Mouse (Mus musculus) monocyte, adult 2 months (primary cell): ENCODE data around the gene Rsph1.

Experiments
- DNase-seq, 2 experiments: peaks; one replicate each; pipeline ENCODE4 v3.0.0; 2022; ENCODE audit warnings: low spot score in 2 of 2, low read depth in 1 of 2

Gene Rsph1

GRCm38 (mm10) chr17:31276922-31277918 is at the start of gene Rsph1:
Gene Rsph1, minus strand, starts transcription at chr17:31277383.
- DNase-seq: peak; percentile 71 to 88

DNA sequence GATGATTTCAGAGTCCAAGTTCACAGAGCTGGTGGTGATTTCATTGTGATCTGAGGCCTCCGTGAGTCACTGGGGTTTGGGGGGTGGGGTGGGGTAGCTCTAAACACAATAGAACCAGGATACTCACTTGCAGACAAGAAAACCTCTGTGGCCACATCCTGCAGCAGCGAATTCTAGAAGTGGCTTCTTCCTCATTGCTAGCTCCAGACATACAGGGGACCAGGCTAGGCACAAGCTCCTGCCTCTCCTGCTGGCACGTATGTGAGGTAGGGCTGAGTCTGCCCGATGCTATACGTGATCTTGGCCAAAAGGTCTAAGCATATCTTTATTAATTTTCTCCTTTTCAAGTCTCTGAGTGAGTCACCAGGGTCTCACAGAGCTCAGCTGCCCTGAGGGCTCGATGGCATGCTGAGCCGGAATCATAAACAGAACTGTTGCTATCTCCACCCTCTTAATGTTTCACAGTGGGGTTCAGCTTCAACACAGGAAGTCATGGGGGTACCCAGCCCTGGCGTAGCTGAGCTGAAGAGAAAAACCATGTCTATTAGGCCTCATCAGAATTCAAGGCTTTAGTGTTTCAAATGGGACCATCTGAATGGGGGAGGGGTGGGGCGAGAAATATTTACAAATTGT is 49.2 kb upstream of the Rsph1 start:
- DNase-seq: no peak

DNA sequence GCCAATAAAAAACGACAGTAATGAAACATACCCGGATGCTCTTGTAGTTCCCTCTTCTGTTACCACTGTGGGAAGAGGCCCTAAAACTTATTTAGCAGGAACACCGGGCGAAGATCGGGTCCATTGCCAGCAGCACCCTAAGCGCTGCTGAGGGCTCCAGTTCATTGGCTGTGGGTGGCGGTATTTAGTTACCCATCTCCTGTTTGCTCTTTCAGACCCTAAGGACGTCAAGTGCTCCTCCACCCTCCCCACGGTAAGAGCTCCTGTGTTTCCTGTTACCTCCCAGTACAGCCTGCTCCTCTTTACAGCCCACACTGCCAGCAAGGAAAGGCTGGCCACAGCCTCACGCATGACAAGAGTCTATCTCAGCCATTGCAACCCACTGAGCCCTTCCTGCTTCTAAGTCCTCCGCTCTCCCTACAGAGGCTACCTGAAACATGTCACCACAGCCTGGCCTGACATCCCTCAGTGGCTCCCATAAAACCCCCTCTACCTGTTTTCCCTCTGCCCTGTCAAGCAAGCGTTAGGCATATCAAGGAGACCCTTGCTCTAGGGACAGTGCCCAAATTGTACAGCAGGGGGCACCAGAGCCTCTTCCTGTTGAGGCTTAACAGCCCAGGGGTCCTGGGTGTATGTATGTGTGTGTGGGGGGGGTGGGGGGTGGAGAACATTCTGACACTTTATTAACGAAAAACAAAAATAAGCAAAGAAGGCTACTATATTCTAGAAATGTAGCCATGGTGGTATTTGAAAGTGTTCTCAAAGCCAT is 48.5 kb upstream of the Rsph1 start:
- no peak for DNase-seq

DNA sequence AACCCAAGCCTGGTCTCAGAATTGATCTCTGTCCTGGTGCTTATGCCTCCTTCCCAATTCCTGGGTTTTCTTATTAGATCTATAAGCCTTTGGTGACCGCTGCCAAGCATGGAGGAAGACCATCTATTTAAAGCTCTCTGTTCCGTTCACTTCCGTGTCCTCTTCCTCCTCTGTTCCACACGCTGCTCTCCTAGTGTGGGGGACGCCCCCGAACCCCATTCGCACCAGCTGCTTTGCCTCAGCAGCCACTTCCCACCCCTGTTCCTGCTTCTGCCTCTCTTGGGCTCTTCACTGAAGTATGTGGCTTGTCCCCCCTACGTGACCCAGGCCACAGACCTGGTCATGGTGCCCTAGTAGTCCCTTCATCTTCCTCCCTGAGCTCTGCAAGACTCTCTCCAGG is 47.0 kb upstream of the Rsph1 start:
- no peak for DNase-seq

- DNase-seq: no peak
Measured at GRCm38 (mm10) chr17:31323379-31323778, 46.2 kb upstream of the Rsph1 start.

GRCm38 (mm10) chr17:31322446-31322845 is 45.3 kb upstream of the Rsph1 start:
- DNase-seq: no peak

- no peak for DNase-seq
Measured at GRCm38 (mm10) chr17:31321425-31321824, 44.2 kb upstream of the Rsph1 start.

GRCm38 (mm10) chr17:31318906-31319767 is 42.0 kb upstream of the Rsph1 start:
- no peak for DNase-seq

GRCm38 (mm10) chr17:31317521-31318272 is 40.5 kb upstream of the Rsph1 start:
- DNase-seq: no peak

DNA sequence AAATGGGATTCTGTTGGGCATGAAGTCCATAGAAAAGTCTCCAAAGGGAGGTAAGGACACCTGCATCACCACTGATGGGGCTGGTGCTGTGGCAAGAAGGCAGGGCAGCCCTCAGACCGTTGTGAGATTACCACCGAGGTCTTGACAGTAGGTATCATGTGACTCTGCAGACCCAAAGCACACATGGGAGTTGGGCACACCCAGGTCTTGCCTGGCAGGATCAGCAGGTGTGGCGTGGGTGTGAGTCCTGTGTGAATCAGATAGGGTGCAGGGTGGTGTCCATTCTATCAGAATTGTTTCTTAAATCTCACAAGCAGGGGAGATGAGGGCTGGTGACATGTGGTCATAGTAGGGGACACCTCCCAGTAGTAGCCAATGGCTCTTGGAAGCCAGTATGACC is 39.8 kb upstream of the Rsph1 start:
- no peak for DNase-seq

DNA sequence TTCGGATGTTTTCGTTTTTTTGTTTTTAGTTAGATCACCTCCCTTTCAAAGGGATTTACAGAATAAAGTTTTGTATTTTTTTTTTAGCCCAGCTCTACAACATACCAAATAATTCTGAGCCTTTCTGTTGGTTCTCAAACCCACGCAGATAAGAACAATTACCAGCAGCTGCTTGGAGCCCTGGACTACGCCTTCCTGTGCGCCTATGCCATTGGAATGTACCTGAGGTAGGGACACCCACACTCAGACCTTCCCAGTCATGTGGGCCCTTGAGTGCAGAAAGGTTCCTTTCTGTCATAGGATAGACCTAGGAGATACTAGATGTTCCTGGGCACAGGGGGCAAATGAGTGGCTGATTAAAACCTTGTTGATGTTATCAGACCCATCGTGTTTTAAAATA is 38.8 kb upstream of the Rsph1 start:
- no peak for DNase-seq

- DNase-seq: no peak
Measured at GRCm38 (mm10) chr17:31315046-31315792, 38.0 kb upstream of the Rsph1 start.

DNA sequence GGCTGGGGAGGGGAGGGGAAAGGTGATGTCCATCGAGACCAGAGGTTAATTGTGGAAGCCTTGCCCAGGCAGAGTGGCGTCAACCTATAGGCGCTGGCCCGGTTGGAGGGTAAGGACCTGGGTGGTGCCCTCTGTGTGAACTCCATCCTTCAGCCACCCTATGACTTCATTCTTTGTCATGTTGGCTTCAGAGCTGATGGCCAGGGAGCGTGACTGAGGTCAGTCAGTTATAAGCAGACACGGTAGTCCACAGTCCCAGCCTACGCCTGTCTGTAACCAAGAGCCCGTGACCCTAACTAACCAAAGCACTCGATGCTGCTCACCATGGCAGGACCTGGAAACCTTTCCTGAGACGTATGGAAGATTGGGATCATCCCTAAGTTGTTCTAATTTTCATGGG is 35.5 kb upstream of the Rsph1 start:
- DNase-seq: no peak

DNA sequence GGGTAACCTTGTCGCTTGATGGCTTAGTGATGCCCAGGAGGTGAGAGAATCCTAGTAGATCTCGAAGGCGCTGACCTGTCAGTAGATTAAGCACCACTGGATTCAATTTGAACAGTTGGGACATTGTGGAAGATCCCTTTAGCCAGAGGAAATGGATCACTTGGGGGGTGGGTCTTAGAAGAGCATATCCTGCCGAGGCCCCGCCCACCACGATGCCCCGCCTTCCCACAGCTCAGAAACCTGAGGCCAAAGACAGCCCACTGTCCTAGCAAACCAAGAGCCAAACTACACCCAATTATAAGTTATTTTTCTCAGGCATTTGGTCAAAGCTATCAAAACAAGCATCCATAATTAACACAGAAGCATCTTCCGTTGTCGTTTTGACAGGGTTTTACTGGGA is 33.9 kb upstream of the Rsph1 start:
- no peak for DNase-seq

DNA sequence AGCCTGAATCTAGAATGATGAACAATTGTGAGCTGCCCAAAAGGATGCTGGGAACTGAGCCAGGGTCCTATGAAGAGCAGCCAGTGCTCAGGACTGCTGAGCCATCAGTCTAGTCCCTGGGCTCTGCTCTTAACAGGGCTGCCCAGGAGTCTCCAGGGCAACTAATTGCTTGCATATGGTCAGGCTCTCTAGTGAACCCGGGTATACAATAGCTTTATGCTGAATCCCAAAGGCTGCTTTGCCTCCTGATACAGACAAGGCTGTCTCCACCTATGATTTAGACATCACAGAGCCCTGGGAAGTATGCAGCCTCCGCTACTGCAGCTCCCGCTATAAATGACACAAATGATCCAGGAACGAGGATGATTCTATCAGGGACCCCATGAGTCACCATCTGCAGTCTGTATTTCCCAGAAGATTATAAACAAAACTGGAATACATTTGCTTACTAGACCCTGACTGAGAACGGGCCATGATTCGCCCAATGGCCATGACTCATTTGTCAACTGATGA is 32.2 kb upstream of the Rsph1 start:
- DNase-seq: no peak

DNA sequence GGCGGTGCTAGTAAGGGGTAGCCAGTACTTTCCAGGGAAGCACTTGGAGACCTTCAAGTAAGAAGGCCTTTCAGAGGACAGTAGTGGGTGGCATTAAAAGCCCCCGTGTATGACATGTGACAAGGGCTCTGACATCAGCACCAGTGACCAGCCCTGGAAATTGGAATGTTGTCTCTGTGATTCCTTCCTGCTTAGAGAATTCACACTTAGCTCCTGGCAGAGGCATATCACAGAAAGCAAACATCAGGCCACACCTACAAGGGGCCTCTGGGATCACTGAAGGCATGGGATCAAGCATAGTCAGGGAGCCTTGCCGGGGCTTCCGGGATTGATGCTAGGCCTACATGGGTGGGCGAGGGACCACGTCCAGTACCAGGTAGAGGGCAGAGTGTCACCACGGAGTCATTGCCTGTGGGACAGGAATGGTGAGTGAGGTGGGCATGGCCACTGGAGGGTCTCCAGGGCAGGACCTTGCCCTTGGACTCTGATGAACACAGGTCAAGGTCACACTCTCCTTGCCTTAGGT is 31.2 kb upstream of the Rsph1 start:
- no peak for DNase-seq

DNA sequence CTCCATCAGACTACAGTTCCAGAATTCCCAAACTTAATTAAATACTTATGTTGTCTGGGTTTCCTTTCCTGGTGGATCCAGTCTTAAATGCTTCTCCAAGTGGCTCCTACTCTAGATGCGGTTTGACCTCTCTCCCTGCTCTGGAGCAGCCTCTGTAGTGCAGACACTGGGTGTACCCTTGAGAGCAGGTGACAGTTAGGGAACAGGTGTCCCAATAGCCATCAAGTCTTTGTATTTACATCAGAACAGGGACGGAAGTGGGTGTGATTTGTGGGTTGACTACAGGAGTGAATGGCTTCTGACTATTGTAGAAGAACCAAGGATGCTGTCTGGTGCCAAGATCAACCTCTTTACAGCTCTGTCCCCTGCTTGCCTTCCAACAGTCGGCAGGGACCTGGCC is 30.6 kb upstream of the Rsph1 start:
- no peak for DNase-seq

- DNase-seq: no peak
Measured at GRCm38 (mm10) chr17:31305776-31306120, 28.6 kb upstream of the Rsph1 start.
